ENCODE assay signal across 8 mouse cellular contexts in genomic region chrX:95012033-95012432, GRCm38 (mm10). TPM values are rescaled to one million over a fixed set of nuclear protein-coding genes. Genes with fewer than 3 reads are reported as not detected.
A peak's percentile ranks its signal among the peaks of the same experiment; 100 is the strongest.
DNase-seq lines count a peak whose midpoint lies in the region; ATAC-seq lines count a peak whose summit lies in the region.

No protein-coding gene starts in this region.

- no peaks in the 10 kb centered on the region for H3K27me3 ChIP-seq in heart, embryonic 10.5 days (ENCODE audit: insufficient read depth, poor library complexity, severe bottlenecking)
- H3K27me3 ChIP-seq in heart, embryonic 11.5 days (ENCODE audit: control insufficient read depth, insufficient read depth, low read length) = no peaks in the 10 kb centered on the region

- no peak overlapping the region for H3K4me3 ChIP-seq in heart, embryonic 10.5 days
- no peak overlapping the region for H3K4me3 ChIP-seq in heart, embryonic 11.5 days (ENCODE audit: low read depth, low read length)

- no peak overlapping the region for H3K27ac ChIP-seq in heart, embryonic 10.5 days
- H3K27ac ChIP-seq in heart, embryonic 11.5 days (ENCODE audit: low read depth, low read length) = no peak overlapping the region

- no peak overlapping the region for H3K4me2 ChIP-seq in heart, embryonic 11.5 days

- H3K9me3 ChIP-seq in heart, embryonic 10.5 days = no peaks in the 10 kb centered on the region
- no peaks in the 10 kb centered on the region for H3K9me3 ChIP-seq in heart, embryonic 11.5 days (replicated peaks; ENCODE audit: control insufficient read depth, low read length)

- no peak overlapping the region for H3K9ac ChIP-seq in heart, embryonic 11.5 days (ENCODE audit: low read depth, low read length)

- WGBS in heart, embryonic 10.5 days = 20% methylated on average over 4 of the region's 4 CpGs
- 19% methylated on average over 4 of the region's 4 CpGs for WGBS in heart, embryonic 11.5 days (ENCODE audit: insufficient replicate concordance)

- DNase-seq in heart, adult 8-10 months (ENCODE audit: low spot score) = peak; percentile 47
- DNase-seq in heart, embryonic 10.5 days (ENCODE audit: low spot score) = no peak
- peak; percentile 49 for DNase-seq in lung, postnatal 10 days
- no peak for DNase-seq in lung, postnatal 4 days
- peak; percentile 72 for DNase-seq in adipocyte (ENCODE audit: low spot score)
- peak; percentile 63 for DNase-seq in naive thymus-derived CD4-positive, alpha-beta T cell, adult 2 months (ENCODE audit: low read depth)
- no peak for DNase-seq in right cerebral cortex, postnatal 25 days

- no peaks in the 10 kb centered on the region for H3K4me1 ChIP-seq in heart, embryonic 10.5 days
- no peaks in the 10 kb centered on the region for H3K4me1 ChIP-seq in heart, embryonic 11.5 days (ENCODE audit: control insufficient read depth, insufficient read depth, low read length)

- H3K36me3 ChIP-seq in heart, embryonic 10.5 days = no peaks in the 10 kb centered on the region
- no peaks in the 10 kb centered on the region for H3K36me3 ChIP-seq in heart, embryonic 11.5 days (ENCODE audit: control insufficient read depth, insufficient read depth, low read length)

- no peak for ATAC-seq in heart, embryonic 11.5 days (replicated peaks; ENCODE audit: insufficient number of reproducible peaks, low FRiP score, low TSS enrichment)

RNA-seq across cellular contexts. Expression of gene Spin4, which starts 14.4 kb away (rescaled TPM):
- under 1 TPM; 0.54 to 0.91 (median 0.76) TPM for total RNA-seq in heart, adult 8-10 months (2022)
- 5.0 and 5.3 TPM in 2 replicates for polyA plus RNA-seq in heart, embryonic 10.5 days (2016; fragmentation: Nextera tagmentation; extraction: Ambion mirVana)
- polyA plus RNA-seq in heart, embryonic 11.5 days (2014; fragmentation: Nextera tagmentation; extraction: Ambion mirVana) = 4.8 and 6.9 TPM in 2 replicates

Comparison
In these comparisons a context has a peak if more than half of its experiments do, and no peak if none do; other contexts are left out.
1. DNase-seq: peak in heart, adult 8-10 months (single experiment), lung, postnatal 10 days (single experiment), adipocyte (single experiment) and naive thymus-derived CD4-positive, alpha-beta T cell, adult 2 months (single experiment); none in heart, embryonic 10.5 days (single experiment), lung, postnatal 4 days (0 of 2) and right cerebral cortex, postnatal 25 days (single experiment).